Mouse (Mus musculus) limb, embryonic 14.5 days (tissue): ENCODE data around the gene BC048403. TPM values are rescaled to one million over a fixed set of nuclear protein-coding genes. Genes with fewer than 3 reads are reported as not detected.

Experiments
- ATAC-seq: fragments of 200-750 bp; cut with Nextera tagmentation; 2 replicates; pipeline ENCODE4 v1.8.0; 2017; ENCODE audit warnings: low read depth, moderate number of reproducible peaks, moderate TSS enrichment; ENCODE audit not compliant: low FRiP score
- DNase-seq: peaks from one replicate; pipeline ENCODE4 v3.0.0-alpha.2; 2015; ENCODE audit warnings: low spot score
- H3K27ac ChIP-seq: fragments of 300-500 bp; sonication (generic); replicated peaks from 2 replicates; pipeline ENCODE4 v1.5.1; 2014; ENCODE audit warnings: low read depth, mild to moderate bottlenecking, low read length, moderate library complexity, mixed read lengths
- H3K27me3 ChIP-seq: fragments of 300-500 bp; sonication (generic); 2 replicates; pipeline ENCODE4 v1.6.1; 2014; ENCODE audit warnings: low read length, mixed read lengths; ENCODE audit not compliant: control insufficient read depth, insufficient read depth
- H3K36me3 ChIP-seq: fragments of 300-500 bp; sonication (generic); 2 replicates; pipeline ENCODE4 v1.6.1; 2014; ENCODE audit warnings: mild to moderate bottlenecking, low read length, moderate library complexity, mixed read lengths; ENCODE audit not compliant: control insufficient read depth, insufficient read depth
- H3K4me1 ChIP-seq: fragments of 300-500 bp; sonication (generic); 2 replicates; pipeline ENCODE4 v1.6.1; 2014; ENCODE audit warnings: antibody characterized with exemption, low read length, mixed read lengths; ENCODE audit not compliant: control insufficient read depth, insufficient read depth
- H3K4me2 ChIP-seq: fragments of 300-500 bp; sonication (generic); replicated peaks from 2 replicates; pipeline ENCODE4 v1.6.1; 2014; ENCODE audit warnings: low read depth, mild to moderate bottlenecking, low read length, moderate library complexity; ENCODE audit not compliant: severe bottlenecking
- H3K4me3 ChIP-seq: fragments of 300-500 bp; sonication (generic); replicated peaks from 2 replicates; pipeline ENCODE4 v1.5.1; 2014; ENCODE audit warnings: low read length
- H3K9ac ChIP-seq: fragments of 300-500 bp; sonication (generic); 2 replicates; pipeline ENCODE4 v1.6.1; 2014; ENCODE audit warnings: mild to moderate bottlenecking, low read depth, low read length, moderate library complexity; ENCODE audit not compliant: severe bottlenecking
- H3K9me3 ChIP-seq: fragments of 300-500 bp; sonication (generic); 2 replicates; pipeline ENCODE4 v1.6.1; 2016; ENCODE audit warnings: low read length; ENCODE audit not compliant: control insufficient read depth
- POLR2A ChIP-seq: fragments of 200-500 bp; IDR thresholded peaks from 2 replicates; pipeline ENCODE4 v1.8.0; 2012; ENCODE audit warnings: inconsistent platforms, mild to moderate bottlenecking, moderate library complexity, borderline replicate concordance; ENCODE audit not compliant: insufficient read depth, insufficient read length; ENCODE audit errors: extremely low read depth
- WGBS: fragments of 180-500 bp; shearing (Covaris S2); extraction: QIAGEN DNeasy Blood & Tissue Kit; methylation state at CpG from one replicate; pipeline ENCODE4 v1.1.7; 2014; 5-methylcytosine and 5-hydroxymethylcytosine counted together
- polyA plus RNA-seq, 2 experiments: library from polyadenylated mRNA; depleted of rRNA in 1 of 2; stranded (reverse) in 1 of 2; unstranded in 1 of 2; fragments of >200 nt; fragmentation: Nextera tagmentation in 1 of 2; extraction: Ambion mirVana in 1 of 2; gene quantifications; 2 replicates each; pipeline versions ENCODE4 v1.2.1 to v1.2.3; 2012 to 2014

BC048403 gene
- polyA plus RNA-seq, 2 experiments: 3.9 to 5.5 TPM

DNA sequence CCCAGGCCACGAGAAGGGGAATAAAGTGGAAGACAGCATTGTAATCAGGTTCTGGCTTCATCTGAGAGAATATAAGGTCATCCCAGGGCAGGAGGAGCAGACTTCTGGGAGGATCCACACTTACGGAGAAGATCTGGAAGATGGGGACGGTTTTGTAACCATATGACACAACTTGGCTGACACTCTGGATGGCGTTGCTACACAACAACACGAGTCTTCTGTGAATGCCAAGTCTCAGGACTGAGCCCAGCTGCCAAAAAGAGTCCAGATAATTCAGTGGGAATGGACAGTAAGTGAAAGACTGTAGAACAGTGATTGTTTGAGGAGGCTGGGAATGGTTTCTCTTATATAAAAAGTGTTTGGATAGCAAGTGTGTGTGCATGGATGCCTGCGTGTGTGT is 36.1 kb upstream of the BC048403 start:
- no peak for TF ChIP-seq POLR2A
- DNase-seq: no peak
- 84% methylated on average over 6 of the region's 6 CpGs for WGBS

DNA sequence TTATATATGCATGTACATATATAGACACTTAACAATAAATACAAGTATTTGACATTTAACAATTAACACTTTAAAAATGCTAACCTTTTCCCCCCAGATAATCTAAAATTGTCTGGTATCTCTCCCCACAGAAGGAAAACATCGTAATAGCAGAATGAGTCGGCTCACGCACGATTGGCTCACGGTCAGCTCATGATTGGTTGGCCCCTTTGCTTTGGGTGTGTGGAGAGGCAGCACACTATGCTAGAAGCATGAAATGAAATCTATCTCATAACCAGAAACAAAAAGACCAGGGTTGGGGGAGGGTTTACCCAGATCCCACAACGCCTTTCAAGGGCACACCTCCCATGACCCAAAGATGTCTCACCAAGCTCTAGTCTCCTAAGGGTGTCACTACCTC is 34.9 kb upstream of the BC048403 start:
- Histone ChIP-seq H3K9me3 (no peaks in the 10 kb centered on the region), H3K27me3 (no peaks in the 10 kb centered on the region), H3K4me1 (no peaks in the 10 kb centered on the region), H3K9ac (no peak overlapping the region), H3K36me3 (no peaks in the 10 kb centered on the region), H3K27ac (no peak overlapping the region), H3K4me2 (no peak overlapping the region), H3K4me3 (no peak overlapping the region)
- DNase-seq (no peak), ATAC-seq (no peak)
- TF ChIP-seq POLR2A: no peak
- 89% methylated on average over 6 of the region's 6 CpGs for WGBS

More for the DNA sequence above, 36.1 kb upstream of the BC048403 start:
- Histone ChIP-seq H3K36me3 (no peaks in the 10 kb centered on the region), H3K4me1 (no peaks in the 10 kb centered on the region), H3K27me3 (no peaks in the 10 kb centered on the region), H3K9ac (no peak overlapping the region), H3K4me2 (no peak overlapping the region), H3K4me3 (no peak overlapping the region), H3K27ac (no peak overlapping the region), H3K9me3 (no peaks in the 10 kb centered on the region)
- ATAC-seq: no peak

DNA sequence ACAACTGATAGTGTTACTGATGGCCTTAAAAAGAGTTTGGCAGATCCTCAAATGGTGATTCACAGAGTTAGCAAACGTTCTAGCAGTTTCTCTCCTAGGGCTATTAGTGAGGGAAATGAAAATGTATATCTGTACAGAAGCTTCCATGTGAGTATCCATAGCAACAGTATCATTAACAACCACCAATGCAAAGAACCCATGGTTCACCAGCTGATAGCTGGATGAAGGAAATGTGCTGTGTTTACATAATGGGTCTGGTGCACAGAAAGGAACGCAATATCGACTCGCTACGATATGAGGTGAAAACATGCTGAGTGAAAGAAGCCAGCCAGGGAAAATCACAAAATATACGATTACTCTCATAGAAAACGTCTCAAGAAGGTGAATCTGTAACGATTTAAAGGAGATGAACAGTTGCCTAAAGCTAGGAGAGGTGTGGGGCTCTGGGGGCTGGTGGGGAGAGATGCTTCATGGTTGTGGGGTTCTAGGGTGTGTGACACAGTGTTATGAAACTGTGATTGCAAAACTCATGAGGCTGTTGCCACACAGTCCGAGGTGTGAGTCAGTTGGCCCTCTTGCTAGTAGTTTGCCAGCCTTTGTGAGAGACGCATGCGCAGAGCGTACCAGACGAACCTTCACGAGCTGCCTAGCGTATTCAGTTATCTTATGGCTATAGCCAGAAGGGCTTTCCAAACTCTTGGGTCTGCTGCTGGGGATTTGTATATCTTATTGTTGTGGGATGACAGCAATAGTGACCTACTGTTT is 34.2 kb upstream of the BC048403 start:
- no peak for TF ChIP-seq POLR2A
- Histone ChIP-seq H3K27me3 (no peaks in the 10 kb centered on the region), H3K36me3 (no peaks in the 10 kb centered on the region), H3K27ac (no peak overlapping the region), H3K4me2 (no peak overlapping the region), H3K9ac (no peak overlapping the region), H3K9me3 (no peaks in the 10 kb centered on the region), H3K4me3 (no peak overlapping the region), H3K4me1 (no peaks in the 10 kb centered on the region)
- WGBS: 89% methylated on average over 15 of the region's 15 CpGs
- DNase-seq (no peak), ATAC-seq (no peak)

DNA sequence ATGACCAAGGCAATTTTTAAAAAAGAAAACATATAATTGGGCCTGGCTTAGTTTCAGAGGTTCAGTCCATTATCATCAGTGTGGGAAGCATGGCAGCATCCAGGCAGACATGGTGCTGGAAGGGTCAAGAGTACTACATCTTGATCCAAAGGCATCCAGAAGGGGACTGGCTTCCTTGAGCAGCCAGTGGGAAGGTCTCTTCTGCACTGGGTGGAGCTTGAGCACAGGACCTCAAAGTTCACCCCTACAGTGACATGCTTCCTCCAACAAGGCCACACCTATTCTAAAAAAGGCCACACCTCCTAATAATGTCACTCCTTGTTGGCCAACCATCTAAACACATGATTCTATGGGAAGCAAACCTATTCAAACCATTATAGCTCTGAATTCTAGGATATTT is 22.9 kb upstream of the BC048403 start:
- no peaks in the 10 kb centered on the region for H3K4me1 ChIP-seq
- no peak overlapping the region for H3K9ac ChIP-seq
- TF ChIP-seq POLR2A: no peak
- H3K27ac ChIP-seq: no peak overlapping the region
- ATAC-seq (no peak), DNase-seq (no peak)
- no peak overlapping the region for H3K4me3 ChIP-seq
- no peak overlapping the region for H3K4me2 ChIP-seq
- peaks cover 9% of the 10 kb centered on the region; the same call in 1 of the 2 replicates for H3K9me3 ChIP-seq
- H3K27me3 ChIP-seq: no peaks in the 10 kb centered on the region
- H3K36me3 ChIP-seq: no peaks in the 10 kb centered on the region

DNA sequence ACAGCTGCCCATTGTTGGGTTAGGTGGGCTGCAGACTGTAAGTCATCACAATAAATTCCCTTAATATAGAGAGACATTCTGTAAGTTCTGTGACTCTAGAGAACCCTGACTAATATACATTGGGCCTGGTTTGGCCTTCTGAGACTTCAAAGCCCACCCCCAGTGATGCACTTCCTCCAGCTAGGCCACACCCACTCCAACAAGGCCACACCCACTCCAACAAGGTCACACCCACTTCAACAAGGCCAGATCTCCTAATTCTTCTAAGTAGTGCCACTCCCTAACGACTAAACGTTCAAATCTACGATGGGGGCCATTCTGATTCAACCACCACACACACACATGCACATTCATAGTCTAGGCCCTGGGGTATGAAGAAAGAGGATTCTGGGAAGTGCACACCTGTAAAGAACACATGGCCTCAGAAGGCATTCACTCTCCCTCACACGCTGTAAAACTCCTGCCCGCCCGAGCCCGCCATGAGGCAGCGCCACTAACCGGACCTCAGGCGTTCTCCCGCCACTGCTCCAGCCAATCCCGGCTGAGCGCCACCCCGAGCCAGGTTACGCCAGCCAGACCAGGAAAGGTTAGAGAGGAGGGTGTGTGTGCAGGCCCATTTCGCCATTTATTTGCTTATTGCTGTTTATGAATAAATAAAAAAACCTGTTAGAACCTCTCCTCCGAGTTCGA is 20.7 kb upstream of the BC048403 start:
- Histone ChIP-seq H3K27ac (no peak overlapping the region), H3K9me3 (peaks cover 9% of the 10 kb centered on the region; the same call in 1 of the 2 replicates), H3K27me3 (no peaks in the 10 kb centered on the region), H3K4me2 (no peak overlapping the region), H3K36me3 (no peaks in the 10 kb centered on the region), H3K4me1 (no peaks in the 10 kb centered on the region), H3K4me3 (no peak overlapping the region), H3K9ac (no peak overlapping the region)
- ATAC-seq (no peak), DNase-seq (no peak)
- no peak for TF ChIP-seq POLR2A
- 92% methylated on average over 18 of the region's 18 CpGs for WGBS
